Mouse (Mus musculus) brain, embryonic 14.5 days (tissue): ENCODE measurements around the gene Hnrnph2.

Experiments used
- CTCF ChIP-seq: fragments of 200-500 bp; IDR thresholded peaks from 2 replicates; pipeline ENCODE4 v1.5.1; 2012; ENCODE audit warnings: inconsistent platforms, mild to moderate bottlenecking, moderate library complexity, borderline replicate concordance; ENCODE audit not compliant: insufficient read depth, insufficient read length; ENCODE audit errors: extremely low read depth
- POLR2A ChIP-seq: fragments of 200-500 bp; IDR thresholded peaks from 2 replicates; pipeline ENCODE4 v1.6.1; 2012; ENCODE audit warnings: mild to moderate bottlenecking, inconsistent platforms, borderline replicate concordance; ENCODE audit not compliant: poor library complexity, insufficient read depth, insufficient read length, severe bottlenecking; ENCODE audit errors: extremely low read depth

DNA sequence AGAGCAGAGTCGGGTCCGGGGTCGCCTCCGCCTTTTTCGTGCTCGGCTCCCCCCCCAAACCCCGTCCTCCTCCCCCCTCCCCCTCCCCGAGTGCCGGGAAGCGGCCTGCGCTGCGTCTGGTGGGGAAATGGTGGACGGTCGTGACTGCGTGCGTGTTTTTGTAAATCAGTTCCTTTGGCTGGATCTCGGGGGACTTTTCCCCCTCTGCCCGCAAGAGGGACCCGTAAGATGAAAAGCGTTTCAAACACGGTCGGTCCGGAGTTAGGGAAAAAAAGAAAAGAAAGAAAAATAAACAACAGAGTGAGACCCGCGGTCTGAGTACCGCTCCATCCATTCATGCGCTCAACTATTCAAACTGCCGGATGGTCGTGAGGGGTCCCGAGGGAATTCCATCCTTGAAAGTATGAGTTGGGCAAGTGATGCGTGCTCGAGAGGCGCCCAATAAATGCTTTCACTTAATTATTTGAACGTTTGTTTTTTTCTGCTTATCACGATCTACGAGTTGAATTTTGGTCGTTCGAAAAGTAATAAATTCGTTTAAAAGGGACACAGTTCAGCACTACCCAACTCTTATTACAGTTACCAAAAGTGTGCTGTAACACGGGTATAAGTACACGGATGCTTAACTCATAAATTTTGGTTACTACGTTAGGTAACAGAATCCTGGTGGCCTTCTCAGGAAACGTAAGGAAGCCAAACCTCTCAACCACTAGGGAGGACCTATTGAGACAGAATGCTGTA lies 571 bp downstream of the Hnrnph2 start:
- TF ChIP-seq CTCF, result no peak
- TF ChIP-seq POLR2A, result no peak
